Mouse (Mus musculus) bone marrow macrophage, adult 2 months (primary cell): Measurements from ENCODE around the gene Rab5c.

ENCODE experiments used
- CTCF ChIP-seq: IDR thresholded peaks from 2 replicates; pipeline ENCODE4 v1.5.1; 2012; ENCODE audit warnings: low read depth, mild to moderate bottlenecking, low read length, moderate library complexity
- POLR2A ChIP-seq: IDR thresholded peaks from 2 replicates; pipeline ENCODE4 v1.6.1; 2012; ENCODE audit warnings: mild to moderate bottlenecking, low read depth, low read length, borderline replicate concordance

- TF ChIP-seq CTCF (no peak), POLR2A (no peak)
These were observed 24.1 kb downstream of the Rab5c start, which contains the start of gene Hspb9 for GRCm38 (mm10) chr11:100713735-100714533.
